Mouse (Mus musculus): Measurements from ENCODE around the gene 1190002N15Rik. TPM values are rescaled to one million over a fixed set of nuclear protein-coding genes. Genes with fewer than 3 reads are reported as not detected.

1190002N15Rik gene
- total RNA-seq, 2 experiments from 2014 or later: 28.6 to 31.9 TPM

Other genes starting within 250 kb of the 1190002N15Rik start
- 1 to 10 TPM; 8.4 to 8.5 TPM for gene Slc9a9, start 131.8 kb upstream of the 1190002N15Rik start, total RNA-seq (2021)

Data from gastrocnemius, postnatal 4 days (tissue).